Mouse (Mus musculus) megakaryocyte-erythroid progenitor cell, adult 5 weeks (primary cell): ENCODE measurements around the gene Amdhd2. TPM values are rescaled to one million over a fixed set of nuclear protein-coding genes. Genes with fewer than 3 reads are reported as not detected.

ENCODE experiments used
- polyA plus RNA-seq: library from polyadenylated mRNA; stranded (reverse); fragments of >175 nt; gene quantifications from 2 replicates; pipeline ENCODE4 v1.2.3, GENCODE M21; 2012

The Amdhd2 gene
- polyA plus RNA-seq, result 177 and 199 TPM in 2 replicates

GRCm38 (mm10) chr17:24163176-24163962 is at the start of gene Amdhd2:
TSS of gene Amdhd2 (minus strand) at chr17:24163766.

GRCm38 (mm10) chr17:24209043-24209915 is 45.7 kb upstream of the Amdhd2 start, which contains the start of gene Ntn3:
TSS of gene Ntn3 (minus strand) at chr17:24209531.

GRCm38 (mm10) chr17:24205284-24205888 is 41.8 kb upstream of the Amdhd2 start, which contains the start of gene Tbc1d24:
TSS of gene Tbc1d24 (minus strand) at chr17:24205562.

DNA sequence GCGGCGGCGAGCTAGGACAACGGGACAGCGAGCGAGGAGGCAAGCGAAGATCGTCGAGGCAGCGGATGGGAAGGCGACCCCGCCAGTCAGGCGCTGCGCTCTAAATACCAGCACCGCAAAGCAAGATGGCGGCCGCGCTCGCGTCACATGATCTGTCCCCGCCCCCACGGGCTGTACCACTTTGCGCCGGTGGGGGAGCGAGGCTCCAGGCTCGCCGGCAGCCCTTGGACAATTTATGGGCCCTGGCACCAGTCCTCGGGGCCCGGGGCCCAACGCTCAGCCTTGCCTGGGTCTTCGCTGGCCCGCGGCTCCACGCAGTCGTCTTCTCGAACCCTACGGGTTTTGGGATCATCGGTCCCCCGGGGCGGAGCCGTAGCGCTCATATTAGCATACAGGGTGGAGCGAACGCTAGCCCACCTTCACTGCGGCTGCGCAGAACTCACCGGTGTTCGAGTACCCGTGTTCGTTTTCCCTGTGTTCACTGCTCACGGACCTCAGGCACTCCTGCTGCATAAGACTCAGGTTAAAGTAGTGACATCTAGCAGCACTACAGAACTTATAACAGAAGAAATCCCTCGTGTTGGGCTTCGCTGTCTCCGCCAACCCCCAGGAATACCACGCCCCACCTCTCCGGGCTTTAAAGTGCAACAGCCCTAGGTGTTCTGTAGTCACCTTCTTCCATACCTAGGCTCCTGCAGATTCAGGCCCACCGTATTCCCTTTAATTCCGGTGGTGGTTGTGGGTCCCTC is 5.9 kb upstream of the Amdhd2 start, which contains the start of gene Atp6v0c:
Gene Atp6v0c, minus strand, starts transcription at position 386 of the 749 bp plus-strand sequence.

DNA sequence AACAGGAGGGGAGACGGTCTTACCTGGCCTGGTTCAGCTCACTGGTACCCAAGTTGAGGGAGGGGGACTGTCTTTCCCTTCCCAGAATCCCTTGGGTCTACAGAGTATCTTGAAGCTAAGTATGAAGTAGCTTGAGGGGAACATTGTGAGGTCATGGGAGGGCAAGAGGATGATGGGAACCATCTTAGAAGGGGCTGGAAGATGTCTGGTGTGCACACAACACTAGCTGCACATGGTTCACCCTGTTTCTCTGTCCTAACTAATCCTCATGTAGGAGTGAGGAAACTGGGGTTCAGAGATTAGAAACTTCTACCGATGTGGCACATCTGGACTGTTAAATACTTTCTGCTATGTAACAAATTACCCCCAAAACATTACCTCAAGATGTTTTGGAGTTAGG is 12.7 kb downstream of the Amdhd2 start, which contains the start of gene Pdpk1:
Gene Pdpk1, minus strand, starts transcription at position 101 of the 400 bp plus-strand sequence.

Other genes starting within 250 kb of the Amdhd2 start
- not detected in 2 replicates for gene Dcpp3, start 246.3 kb downstream of the Amdhd2 start, polyA plus RNA-seq
- gene Sbp, start 222.1 kb downstream of the Amdhd2 start, polyA plus RNA-seq, result not detected in 2 replicates
- gene Sbpl, start 208.5 kb downstream of the Amdhd2 start, polyA plus RNA-seq, result not detected in 2 replicates
- gene Prss30, start 183.2 kb downstream of the Amdhd2 start, polyA plus RNA-seq, result 0.25 and 0.40 TPM in 2 replicates
- gene Prss22, start 165.7 kb downstream of the Amdhd2 start, polyA plus RNA-seq, result 0.04 TPM in 1 of 2 replicates, not detected in the other
- not detected in 2 replicates for gene Prss27, start 125.6 kb downstream of the Amdhd2 start, polyA plus RNA-seq
- gene Kctd5, start 90.3 kb downstream of the Amdhd2 start, polyA plus RNA-seq, result 11.5 and 14.5 TPM in 2 replicates
- gene Pdpk1, start 12.8 kb downstream of the Amdhd2 start, polyA plus RNA-seq, result 31.7 and 42.0 TPM in 2 replicates
- gene Atp6v0c, start 5.9 kb upstream of the Amdhd2 start, polyA plus RNA-seq, result 505 and 717 TPM in 2 replicates
- gene Tbc1d24, start 41.8 kb upstream of the Amdhd2 start, polyA plus RNA-seq, result 1.9 and 4.0 TPM in 2 replicates
- gene Ntn3, start 45.8 kb upstream of the Amdhd2 start, polyA plus RNA-seq, result 0.39 and 0.79 TPM in 2 replicates
- gene Tedc2, start 57.1 kb upstream of the Amdhd2 start, polyA plus RNA-seq, result 19.0 and 19.6 TPM in 2 replicates
- 12.6 and 17.9 TPM in 2 replicates for gene Ccnf, start 87.7 kb upstream of the Amdhd2 start, polyA plus RNA-seq
- not detected in 2 replicates for gene Abca17, start 187.3 kb upstream of the Amdhd2 start, polyA plus RNA-seq
- gene Abca3, start 188.2 kb upstream of the Amdhd2 start, polyA plus RNA-seq, result 17.2 and 20.4 TPM in 2 replicates